Mouse (Mus musculus) forelimb bud, embryonic 11.5 days (tissue): ENCODE data around the gene Gm37240.
A peak's percentile ranks its signal among the peaks of the same experiment; 100 is the strongest.
"Not testable (repeated sequence)": the region's sequence is repeated elsewhere in the genome, so short reads cannot be mapped to it uniquely, and the experiment has no call there.

Source experiments
- DNase-seq: peaks from one replicate; pipeline ENCODE4 v3.0.0-alpha.2; 2012; ENCODE audit warnings: low read depth, low spot score

Gene Gm37240

GRCm38 (mm10) chr3:85573864-85574830, 313.2 kb downstream of the Gm37240 start, which contains the start of gene Gatb:
Gene Gatb, plus strand, starts transcription at chr3:85574119.
- peak; percentile 99 for DNase-seq

- DNase-seq, result no peak
These were observed 314.0 kb downstream of the Gm37240 start for GRCm38 (mm10) chr3:85573216-85573863.

- DNase-seq, result not testable (repeated sequence)
These were observed 314.8 kb downstream of the Gm37240 start for GRCm38 (mm10) chr3:85572502-85572901.

GRCm38 (mm10) chr3:85571276-85571675, 316.0 kb downstream of the Gm37240 start:
- peak; percentile 64 for DNase-seq

- no peak for DNase-seq
These were observed 322.7 kb downstream of the Gm37240 start for GRCm38 (mm10) chr3:85564603-85565002.

- no peak for DNase-seq
These were observed 333.5 kb downstream of the Gm37240 start for GRCm38 (mm10) chr3:85553731-85554277.

GRCm38 (mm10) chr3:85551352-85551751, 336.0 kb downstream of the Gm37240 start:
- DNase-seq, result no peak

GRCm38 (mm10) chr3:85550312-85550711, 337.0 kb downstream of the Gm37240 start:
- no peak for DNase-seq

GRCm38 (mm10) chr3:85543652-85544051, 343.7 kb downstream of the Gm37240 start:
- no peak for DNase-seq

GRCm38 (mm10) chr3:85542765-85543164, 344.6 kb downstream of the Gm37240 start:
- DNase-seq, result no peak

GRCm38 (mm10) chr3:85535621-85536520, 351.4 kb downstream of the Gm37240 start:
- DNase-seq, result peak; percentile 55

- DNase-seq, result no peak
These were observed 352.3 kb downstream of the Gm37240 start for GRCm38 (mm10) chr3:85535042-85535441.

GRCm38 (mm10) chr3:85532376-85532775, 354.9 kb downstream of the Gm37240 start:
- no peak for DNase-seq

- no peak for DNase-seq
These were observed 356.6 kb downstream of the Gm37240 start for GRCm38 (mm10) chr3:85530601-85531161.

GRCm38 (mm10) chr3:85521311-85521907, 365.9 kb downstream of the Gm37240 start:
- no peak for DNase-seq

GRCm38 (mm10) chr3:85518668-85519067, 368.6 kb downstream of the Gm37240 start:
- no peak for DNase-seq

GRCm38 (mm10) chr3:85518072-85518471, 369.2 kb downstream of the Gm37240 start:
- DNase-seq, result no peak

- no peak for DNase-seq
These were observed 370.4 kb downstream of the Gm37240 start for GRCm38 (mm10) chr3:85516739-85517396.

- no peak for DNase-seq
These were observed 372.6 kb downstream of the Gm37240 start for GRCm38 (mm10) chr3:85514700-85515099.

- DNase-seq, result no peak
These were observed 378.5 kb downstream of the Gm37240 start for GRCm38 (mm10) chr3:85508717-85509279.
